Mouse (Mus musculus): ENCODE results near the gene Tnfrsf11a.

DNA sequence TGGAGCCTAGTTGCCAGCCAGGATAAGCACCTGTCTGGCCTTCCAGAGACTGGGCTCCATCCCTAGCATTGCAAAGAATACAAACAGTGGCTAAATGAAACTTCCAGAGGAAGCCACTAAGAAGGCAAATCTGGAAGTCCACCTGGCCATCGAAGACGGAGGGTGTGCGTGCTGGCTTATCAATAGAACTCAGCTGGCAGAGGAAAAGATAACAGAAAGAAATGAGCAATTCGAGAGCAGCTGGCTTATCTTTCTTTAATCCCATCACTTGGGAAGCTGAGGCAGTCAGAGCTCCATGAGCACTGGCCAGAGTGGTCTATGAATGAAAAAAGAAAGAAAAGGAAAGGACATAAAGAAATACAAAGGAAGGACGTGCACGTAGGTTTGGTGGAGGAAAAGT is 20.1 kb downstream of the Tnfrsf11a start:
- TF ChIP-seq POLR2A (IDR thresholded peaks at IDR 0.05; ENCODE audit: borderline replicate concordance, extremely low read depth, low read depth, low read length) (no peak), CTCF (IDR thresholded peaks at IDR 0.05; ENCODE audit: insufficient read depth, low read length) (no peak)
